Mouse (Mus musculus): ENCODE measurements around the gene Mex3a. TPM values are rescaled to one million over a fixed set of nuclear protein-coding genes. Genes with fewer than 3 reads are reported as not detected.

Mex3a gene
- polyA plus RNA-seq, 1 experiment: 22.0 TPM

GRCm38 (mm10) chr3:88540085-88540484 lies 7.9 kb downstream of the Mex3a start:
- TF ChIP-seq POLR2A (IDR thresholded peaks at IDR 0.05; ENCODE audit: control insufficient read depth, extremely low read depth, insufficient read depth, low read length, poor library complexity): no peak
- no peak for TF ChIP-seq CTCF (IDR thresholded peaks at IDR 0.05; ENCODE audit: borderline replicate concordance, control insufficient read depth, extremely low read depth, insufficient read depth, low read length, poor library complexity)
- 74% methylated on average over 5 of the region's 5 CpGs for WGBS
- H3K36me3 ChIP-seq (ENCODE audit: control insufficient read depth, insufficient read depth, low read length): peaks cover 13% of the 10 kb centered on the region
- peaks cover 9% of the 10 kb centered on the region for H3K4me1 ChIP-seq (replicated peaks; ENCODE audit: control insufficient read depth, insufficient read depth, low read length)
- H3K27ac ChIP-seq (ENCODE audit: control insufficient read depth, insufficient read depth, low read length): no peak overlapping the region
- DNase-seq: no peak
- H3K27me3 ChIP-seq (ENCODE audit: control insufficient read depth, insufficient read depth, low read length): no peaks in the 10 kb centered on the region
- no peak overlapping the region for H3K4me3 ChIP-seq (ENCODE audit: control insufficient read depth, insufficient read depth, low read length)

- DNase-seq: no peak
- no peaks in the 10 kb centered on the region for H3K27me3 ChIP-seq (ENCODE audit: control insufficient read depth, insufficient read depth, low read length)
- H3K4me1 ChIP-seq (replicated peaks; ENCODE audit: control insufficient read depth, insufficient read depth, low read length): peaks cover 9% of the 10 kb centered on the region
- no peak for TF ChIP-seq CTCF (IDR thresholded peaks at IDR 0.05; ENCODE audit: borderline replicate concordance, control insufficient read depth, extremely low read depth, insufficient read depth, low read length, poor library complexity)
- TF ChIP-seq POLR2A (IDR thresholded peaks at IDR 0.05; ENCODE audit: control insufficient read depth, extremely low read depth, insufficient read depth, low read length, poor library complexity): no peak
- peaks cover 5% of the 10 kb centered on the region; the same call in 1 of the 2 replicates for H3K36me3 ChIP-seq (ENCODE audit: control insufficient read depth, insufficient read depth, low read length)
- WGBS: 94% methylated on average over 7 of the region's 7 CpGs
- no peak overlapping the region for H3K27ac ChIP-seq (ENCODE audit: control insufficient read depth, insufficient read depth, low read length)
- no peak overlapping the region for H3K4me3 ChIP-seq (ENCODE audit: control insufficient read depth, insufficient read depth, low read length)
These were observed 9.6 kb downstream of the Mex3a start for GRCm38 (mm10) chr3:88541622-88542401.

- WGBS: 96% methylated on average over 4 of the region's 4 CpGs
- DNase-seq: no peak
- H3K4me1 ChIP-seq (replicated peaks; ENCODE audit: control insufficient read depth, insufficient read depth, low read length): peaks cover 9% of the 10 kb centered on the region
These were observed 10.3 kb downstream of the Mex3a start for GRCm38 (mm10) chr3:88542486-88542885.

GRCm38 (mm10) chr3:88543174-88543573 lies 11.0 kb downstream of the Mex3a start:
- Histone ChIP-seq H3K36me3 (ENCODE audit: control insufficient read depth, insufficient read depth, low read length) (no peaks in the 10 kb centered on the region), H3K27me3 (ENCODE audit: control insufficient read depth, insufficient read depth, low read length) (no peaks in the 10 kb centered on the region), H3K27ac (ENCODE audit: control insufficient read depth, insufficient read depth, low read length) (no peak overlapping the region), H3K4me1 (replicated peaks; ENCODE audit: control insufficient read depth, insufficient read depth, low read length) (peaks cover 9% of the 10 kb centered on the region), H3K4me3 (ENCODE audit: control insufficient read depth, insufficient read depth, low read length) (no peak overlapping the region)
- no peak for DNase-seq
- TF ChIP-seq POLR2A (IDR thresholded peaks at IDR 0.05; ENCODE audit: control insufficient read depth, extremely low read depth, insufficient read depth, low read length, poor library complexity) (no peak), CTCF (IDR thresholded peaks at IDR 0.05; ENCODE audit: borderline replicate concordance, control insufficient read depth, extremely low read depth, insufficient read depth, low read length, poor library complexity) (no peak)
- WGBS: 94% methylated on average over 8 of the region's 8 CpGs

More at GRCm38 (mm10) chr3:88542486-88542885, 10.3 kb downstream of the Mex3a start:
- TF ChIP-seq CTCF (IDR thresholded peaks at IDR 0.05; ENCODE audit: borderline replicate concordance, control insufficient read depth, extremely low read depth, insufficient read depth, low read length, poor library complexity) (no peak), POLR2A (IDR thresholded peaks at IDR 0.05; ENCODE audit: control insufficient read depth, extremely low read depth, insufficient read depth, low read length, poor library complexity) (no peak)
- H3K27ac ChIP-seq (ENCODE audit: control insufficient read depth, insufficient read depth, low read length): no peak overlapping the region
- no peak overlapping the region for H3K4me3 ChIP-seq (ENCODE audit: control insufficient read depth, insufficient read depth, low read length)
- no peaks in the 10 kb centered on the region for H3K27me3 ChIP-seq (ENCODE audit: control insufficient read depth, insufficient read depth, low read length)
- no peaks in the 10 kb centered on the region for H3K36me3 ChIP-seq (ENCODE audit: control insufficient read depth, insufficient read depth, low read length)

- Histone ChIP-seq H3K36me3 (ENCODE audit: control insufficient read depth, insufficient read depth, low read length) (no peaks in the 10 kb centered on the region), H3K27me3 (ENCODE audit: control insufficient read depth, insufficient read depth, low read length) (no peaks in the 10 kb centered on the region), H3K4me3 (ENCODE audit: control insufficient read depth, insufficient read depth, low read length) (no peak overlapping the region), H3K27ac (ENCODE audit: control insufficient read depth, insufficient read depth, low read length) (no peak overlapping the region), H3K4me1 (replicated peaks; ENCODE audit: control insufficient read depth, insufficient read depth, low read length) (peaks cover 9% of the 10 kb centered on the region)
- 55% methylated on average over 5 of the region's 5 CpGs for WGBS
- DNase-seq: no peak
- no peak for TF ChIP-seq POLR2A (IDR thresholded peaks at IDR 0.05; ENCODE audit: control insufficient read depth, extremely low read depth, insufficient read depth, low read length, poor library complexity)
- TF ChIP-seq CTCF (IDR thresholded peaks at IDR 0.05; ENCODE audit: borderline replicate concordance, control insufficient read depth, extremely low read depth, insufficient read depth, low read length, poor library complexity): no peak
These were observed 11.6 kb downstream of the Mex3a start for GRCm38 (mm10) chr3:88543651-88544410.

- DNase-seq: no peak
- Histone ChIP-seq H3K4me1 (replicated peaks; ENCODE audit: control insufficient read depth, insufficient read depth, low read length) (peaks cover 9% of the 10 kb centered on the region), H3K36me3 (ENCODE audit: control insufficient read depth, insufficient read depth, low read length) (no peaks in the 10 kb centered on the region), H3K4me3 (ENCODE audit: control insufficient read depth, insufficient read depth, low read length) (no peak overlapping the region), H3K27me3 (ENCODE audit: control insufficient read depth, insufficient read depth, low read length) (no peaks in the 10 kb centered on the region), H3K27ac (ENCODE audit: control insufficient read depth, insufficient read depth, low read length) (no peak overlapping the region)
- 84% methylated on average over 5 of the region's 5 CpGs for WGBS
- TF ChIP-seq POLR2A (IDR thresholded peaks at IDR 0.05; ENCODE audit: control insufficient read depth, extremely low read depth, insufficient read depth, low read length, poor library complexity) (no peak), CTCF (IDR thresholded peaks at IDR 0.05; ENCODE audit: borderline replicate concordance, control insufficient read depth, extremely low read depth, insufficient read depth, low read length, poor library complexity) (no peak)
These were observed 12.3 kb downstream of the Mex3a start for GRCm38 (mm10) chr3:88544514-88544913.
